Mouse (Mus musculus): ENCODE data around the gene A830018L16Rik.

- TF ChIP-seq EP300 (IDR thresholded peaks at IDR 0.05; ENCODE audit: low read depth in 1 of 2, low read length in 2 of 2) (no peak), UBTF (IDR thresholded peaks at IDR 0.05; ENCODE audit: borderline replicate concordance, insufficient read depth, low read depth, low read length) (no peak), POLR2A (IDR thresholded peaks at IDR 0.05; ENCODE audit: control insufficient read depth in 1 of 2, insufficient read depth in 1 of 2, low read depth in 1 of 2, low read length in 2 of 2, poor library complexity in 1 of 2) (no peak), CTCF (IDR thresholded peaks at IDR 0.05 in 2 of 3, conservative IDR thresholded peaks at IDR 0.05 in 1 of 3; ENCODE audit: control insufficient read depth in 1 of 3, insufficient read depth in 1 of 3, low read depth in 2 of 3, low read length in 3 of 3, poor library complexity in 1 of 3, severe bottlenecking in 1 of 3) (no peak), ZNF384 (IDR thresholded peaks at IDR 0.05; ENCODE audit: low read depth, low read length) (no peak), HCFC1 (IDR thresholded peaks at IDR 0.05; ENCODE audit: low read depth, low read length) (no peak), KAT2A (conservative IDR thresholded peaks at IDR 0.05; ENCODE audit: low read depth, low read length) (no peak), ETS1 (IDR thresholded peaks at IDR 0.05; ENCODE audit: low read depth, low read length) (no peak), CHD2 (IDR thresholded peaks at IDR 0.05; ENCODE audit: low read length) (no peak), TBP (IDR thresholded peaks at IDR 0.05; ENCODE audit: low read depth, low read length) (no peak), GATA1 (IDR thresholded peaks at IDR 0.05; ENCODE audit: low read depth, low read length) (no peak), MAX (IDR thresholded peaks at IDR 0.05; ENCODE audit: low read length) (no peak), MEF2A (IDR thresholded peaks at IDR 0.05; ENCODE audit: extremely low read depth, insufficient replicate concordance, low read depth, low read length, poor library complexity, severe bottlenecking) (no peak)
These were observed 174.4 kb downstream of the A830018L16Rik start for GRCm38 (mm10) chr1:11588305-11588704.
